Mouse (Mus musculus): ENCODE measurements at regions not wholly inside any gene's neighbourhood (a gene's known extent, or its start where the extent isn't known, plus 50 kb on each side); places are given as distances from the start of the nearest gene placed in this dataset.

DNA sequence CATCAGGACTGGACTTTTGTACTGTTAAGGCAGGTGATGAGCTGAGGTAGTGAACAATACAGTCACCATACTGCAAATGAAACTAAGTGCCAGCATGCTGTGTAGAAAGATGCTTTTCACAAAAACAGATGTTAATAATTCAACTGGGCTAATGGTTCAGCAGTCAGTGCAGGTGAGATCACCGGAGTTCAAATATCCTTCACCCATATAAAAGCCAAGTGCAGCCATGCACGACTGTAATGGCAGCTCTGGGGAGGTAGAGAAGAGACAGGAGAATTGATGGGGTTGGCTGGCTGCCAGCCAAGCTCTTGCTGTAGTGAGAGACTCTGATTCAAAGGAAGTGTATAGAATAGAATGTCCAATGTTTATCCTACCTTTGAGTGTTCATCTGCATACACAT is 214.3 kb upstream of the Fam241a start:
- TF ChIP-seq CTCF (IDR thresholded peaks at IDR 0.05; ENCODE audit: borderline replicate concordance, insufficient read depth, low read depth, low read length): no peak
- no peak for TF ChIP-seq POLR2A (IDR thresholded peaks at IDR 0.05; ENCODE audit: borderline replicate concordance, insufficient read depth, low read length)
